Comparison of ENCODE assay signal across 25 mouse cellular contexts in genomic region chr5:17551693-17552092, GRCm38 (mm10). TPM values are rescaled to one million over a fixed set of nuclear protein-coding genes. Genes with fewer than 3 reads are reported as not detected.
DNase-seq lines count a peak whose midpoint lies in the region; ATAC-seq lines count a peak whose summit lies in the region.
"Had no signal": no experiment of that assay in that cellular context is flagged by ENCODE, and none has a peak within 500 bp of the region (broad histone marks: within the 10 kb centered on the region; RNA-seq: fewer than 3 reads in every experiment).

No protein-coding gene starts in this region.

- 58% methylated on average over 3 of the region's 3 CpGs for WGBS in forebrain, embryonic 11.5 days
- WGBS in forebrain, embryonic 15.5 days, result 39% methylated on average over 3 of the region's 3 CpGs
- 56% methylated on average over 3 of the region's 3 CpGs for WGBS in forebrain, embryonic 14.5 days
- WGBS in forebrain, embryonic 10.5 days, result 77% methylated on average over 3 of the region's 3 CpGs
- WGBS in neural tube, embryonic 11.5 days, result 36% methylated on average over 3 of the region's 3 CpGs

- H3K4me3 ChIP-seq in forebrain, embryonic 11.5 days (ENCODE audit: low read depth, low read length), result no peak overlapping the region
- H3K4me3 ChIP-seq in forebrain, embryonic 15.5 days, result no peak overlapping the region
- no peak overlapping the region for H3K4me3 ChIP-seq in forebrain, embryonic 14.5 days (ENCODE audit: low read depth, low read length)
- H3K4me3 ChIP-seq in forebrain, embryonic 10.5 days, result no peak overlapping the region
- H3K4me3 ChIP-seq in neural tube, embryonic 11.5 days (ENCODE audit: low read depth, low read length), result no peak overlapping the region
- H3K4me3 ChIP-seq: embryonic facial prominence, embryonic 15.5 days; gastrocnemius, adult 2 months; hindbrain, embryonic 13.5 days had no signal

- peak; percentile 23 for DNase-seq in embryo, embryonic 10 days (ENCODE audit: low spot score)
- no peak for DNase-seq in embryo, embryonic 11 days
- DNase-seq in forebrain, embryonic 11.5 days (ENCODE audit: low spot score), result no peak
- peak; percentile 46 for DNase-seq in forebrain, embryonic 14.5 days (ENCODE audit: low spot score)
- no peak for DNase-seq in forebrain, embryonic 10.5 days (ENCODE audit: extremely low spot score, low spot score)
- peak; percentile 13 for DNase-seq in neural tube, embryonic 11.5 days (ENCODE audit: low spot score)
- DNase-seq in neural tube, embryonic 10.5 days (ENCODE audit: extremely low spot score, low spot score), result no peak
- DNase-seq: adrenal gland, adult 8-10 months; adrenal gland, postnatal 25 days; cerebellum, adult 18-20 months; cerebellum, adult 9-10 months; cerebellum, postnatal 25 days; gastrocnemius, adult 2 months; gastrocnemius, postnatal 14 days; heart, adult 11 months; kidney, adult 18-20 months; kidney, adult 9 months had no signal

- no peaks in the 10 kb centered on the region for H3K27me3 ChIP-seq in forebrain, embryonic 11.5 days (ENCODE audit: control insufficient read depth, insufficient read depth, low read length)
- no peaks in the 10 kb centered on the region for H3K27me3 ChIP-seq in forebrain, embryonic 15.5 days
- H3K27me3 ChIP-seq in forebrain, embryonic 14.5 days (replicated peaks; ENCODE audit: control insufficient read depth, insufficient read depth, low read length), result no peaks in the 10 kb centered on the region
- H3K27me3 ChIP-seq in forebrain, embryonic 10.5 days (ENCODE audit: poor library complexity, severe bottlenecking), result no peaks in the 10 kb centered on the region
- H3K27me3 ChIP-seq in neural tube, embryonic 11.5 days (ENCODE audit: control insufficient read depth, insufficient read depth, low read length), result no peaks in the 10 kb centered on the region
- H3K27me3 ChIP-seq: embryonic facial prominence, embryonic 15.5 days; hindbrain, embryonic 13.5 days had no signal

- H3K36me3 ChIP-seq in forebrain, embryonic 11.5 days (ENCODE audit: control insufficient read depth, insufficient read depth, low read length), result no peaks in the 10 kb centered on the region
- no peaks in the 10 kb centered on the region for H3K36me3 ChIP-seq in forebrain, embryonic 15.5 days
- H3K36me3 ChIP-seq in forebrain, embryonic 14.5 days (ENCODE audit: control insufficient read depth, insufficient read depth, low read length), result no peaks in the 10 kb centered on the region
- H3K36me3 ChIP-seq in forebrain, embryonic 10.5 days (replicated peaks), result no peaks in the 10 kb centered on the region
- H3K36me3 ChIP-seq in neural tube, embryonic 11.5 days (ENCODE audit: control insufficient read depth, insufficient read depth, low read length), result no peaks in the 10 kb centered on the region
- H3K36me3 ChIP-seq: embryonic facial prominence, embryonic 15.5 days; hindbrain, embryonic 13.5 days had no signal

- no peak overlapping the region for H3K27ac ChIP-seq in forebrain, embryonic 11.5 days (ENCODE audit: low read depth, low read length)
- H3K27ac ChIP-seq in forebrain, embryonic 15.5 days (replicated peaks), result no peak overlapping the region
- no peak overlapping the region for H3K27ac ChIP-seq in forebrain, embryonic 14.5 days (ENCODE audit: low read depth, low read length)
- no peak overlapping the region for H3K27ac ChIP-seq in forebrain, embryonic 10.5 days
- H3K27ac ChIP-seq in neural tube, embryonic 11.5 days (ENCODE audit: low read depth, low read length), result no peak overlapping the region
- H3K27ac ChIP-seq: embryonic facial prominence, embryonic 15.5 days; gastrocnemius, adult 2 months; hindbrain, embryonic 13.5 days; hindbrain, postnatal 0 days had no signal

- no peak overlapping the region for H3K9ac ChIP-seq in forebrain, embryonic 11.5 days (ENCODE audit: low read length)
- H3K9ac ChIP-seq in forebrain, embryonic 15.5 days (replicated peaks), result no peak overlapping the region
- no peak overlapping the region for H3K9ac ChIP-seq in forebrain, embryonic 14.5 days (ENCODE audit: low read length)
- H3K9ac ChIP-seq in neural tube, embryonic 11.5 days (ENCODE audit: low read length), result no peak overlapping the region
- H3K9ac ChIP-seq: embryonic facial prominence, embryonic 15.5 days; hindbrain, embryonic 13.5 days had no signal

- no peaks in the 10 kb centered on the region for H3K4me1 ChIP-seq in forebrain, embryonic 11.5 days (replicated peaks; ENCODE audit: control insufficient read depth, insufficient read depth, low read length)
- no peaks in the 10 kb centered on the region for H3K4me1 ChIP-seq in forebrain, embryonic 15.5 days
- no peaks in the 10 kb centered on the region for H3K4me1 ChIP-seq in forebrain, embryonic 14.5 days (ENCODE audit: control insufficient read depth, insufficient read depth, low read length)
- no peaks in the 10 kb centered on the region for H3K4me1 ChIP-seq in forebrain, embryonic 10.5 days
- no peaks in the 10 kb centered on the region for H3K4me1 ChIP-seq in neural tube, embryonic 11.5 days (ENCODE audit: control insufficient read depth, insufficient read depth, low read length)

- no peaks in the 10 kb centered on the region for H3K9me3 ChIP-seq in forebrain, embryonic 11.5 days (ENCODE audit: control insufficient read depth, low read length)
- H3K9me3 ChIP-seq in forebrain, embryonic 15.5 days, result no peaks in the 10 kb centered on the region
- H3K9me3 ChIP-seq in forebrain, embryonic 14.5 days (replicated peaks; ENCODE audit: control insufficient read depth, low read length), result no peaks in the 10 kb centered on the region
- H3K9me3 ChIP-seq in forebrain, embryonic 10.5 days, result no peaks in the 10 kb centered on the region
- H3K9me3 ChIP-seq in neural tube, embryonic 11.5 days (ENCODE audit: control insufficient read depth, low read length), result no peaks in the 10 kb centered on the region
- H3K9me3 ChIP-seq: embryonic facial prominence, embryonic 15.5 days; hindbrain, embryonic 13.5 days had no signal

- peak; percentile 50; the same call in 1 of the 2 replicates for ATAC-seq in forebrain, embryonic 11.5 days (replicated peaks; ENCODE audit: low FRiP score)
- no peak for ATAC-seq in forebrain, embryonic 15.5 days (replicated peaks)
- peak; percentile 67; the same call in 1 of the 2 replicates for ATAC-seq in forebrain, embryonic 14.5 days
- 0 out of 2 replicates have a peak, but pooled peaks have one; percentile 14 for ATAC-seq in neural tube, embryonic 11.5 days (ENCODE audit: insufficient read depth, low FRiP score, low TSS enrichment)
- ATAC-seq: activated CD4-positive, CD25-positive, alpha-beta regulatory T cell, adult 4 months; hindbrain, postnatal 0 days; inflammation-experienced regulatory T-cells, adult 6 months; intestine, embryonic 16.5 days had no signal

- H3K4me2 ChIP-seq in forebrain, embryonic 11.5 days (ENCODE audit: low read depth, low read length, severe bottlenecking), result no peak overlapping the region
- H3K4me2 ChIP-seq in forebrain, embryonic 15.5 days (replicated peaks), result no peak overlapping the region
- H3K4me2 ChIP-seq in forebrain, embryonic 14.5 days (ENCODE audit: low read length), result no peak overlapping the region
- H3K4me2 ChIP-seq in neural tube, embryonic 11.5 days (ENCODE audit: low read depth), result no peak overlapping the region
- H3K4me2 ChIP-seq: embryonic facial prominence, embryonic 15.5 days; heart, embryonic 11.5 days; hindbrain, embryonic 13.5 days had no signal

RNA-seq across cellular contexts. Expression of gene Sema3c, which starts 22.4 kb away (rescaled TPM):
- polyA plus RNA-seq in forebrain, embryonic 11.5 days (2014; fragmentation: Nextera tagmentation; extraction: Ambion mirVana), result 16.1 and 16.2 TPM in 2 replicates
- 32.2 and 34.9 TPM in 2 replicates for polyA plus RNA-seq in forebrain, embryonic 15.5 days (2015; fragmentation: Nextera tagmentation; extraction: Ambion mirVana)
- 19.8 and 26.8 TPM in 2 replicates for polyA plus RNA-seq in forebrain, embryonic 14.5 days (2014; fragmentation: Nextera tagmentation; extraction: Ambion mirVana)
- polyA plus RNA-seq in forebrain, embryonic 10.5 days (2016; fragmentation: Nextera tagmentation; extraction: Ambion mirVana), result 5.8 and 6.7 TPM in 2 replicates
- 29.9 and 33.5 TPM in 2 replicates for polyA plus RNA-seq in neural tube, embryonic 11.5 days (2014; fragmentation: Nextera tagmentation; extraction: Ambion mirVana)

Comparison
In these comparisons a context has a peak if more than half of its experiments do, and no peak if none do; other contexts are left out.
1. DNase-seq: peak in embryo, embryonic 10 days (single experiment), forebrain, embryonic 14.5 days (single experiment) and neural tube, embryonic 11.5 days (single experiment); none in embryo, embryonic 11 days (single experiment), forebrain, embryonic 11.5 days (single experiment), forebrain, embryonic 10.5 days (single experiment) and neural tube, embryonic 10.5 days (single experiment).